Mouse (Mus musculus): ENCODE data around the gene Ccdc77. TPM values are rescaled to one million over a fixed set of nuclear protein-coding genes. Genes with fewer than 3 reads are reported as not detected.

The Ccdc77 gene
- total RNA-seq (2021), result 10 to 100 TPM; 10.5 to 12.2 TPM

DNA sequence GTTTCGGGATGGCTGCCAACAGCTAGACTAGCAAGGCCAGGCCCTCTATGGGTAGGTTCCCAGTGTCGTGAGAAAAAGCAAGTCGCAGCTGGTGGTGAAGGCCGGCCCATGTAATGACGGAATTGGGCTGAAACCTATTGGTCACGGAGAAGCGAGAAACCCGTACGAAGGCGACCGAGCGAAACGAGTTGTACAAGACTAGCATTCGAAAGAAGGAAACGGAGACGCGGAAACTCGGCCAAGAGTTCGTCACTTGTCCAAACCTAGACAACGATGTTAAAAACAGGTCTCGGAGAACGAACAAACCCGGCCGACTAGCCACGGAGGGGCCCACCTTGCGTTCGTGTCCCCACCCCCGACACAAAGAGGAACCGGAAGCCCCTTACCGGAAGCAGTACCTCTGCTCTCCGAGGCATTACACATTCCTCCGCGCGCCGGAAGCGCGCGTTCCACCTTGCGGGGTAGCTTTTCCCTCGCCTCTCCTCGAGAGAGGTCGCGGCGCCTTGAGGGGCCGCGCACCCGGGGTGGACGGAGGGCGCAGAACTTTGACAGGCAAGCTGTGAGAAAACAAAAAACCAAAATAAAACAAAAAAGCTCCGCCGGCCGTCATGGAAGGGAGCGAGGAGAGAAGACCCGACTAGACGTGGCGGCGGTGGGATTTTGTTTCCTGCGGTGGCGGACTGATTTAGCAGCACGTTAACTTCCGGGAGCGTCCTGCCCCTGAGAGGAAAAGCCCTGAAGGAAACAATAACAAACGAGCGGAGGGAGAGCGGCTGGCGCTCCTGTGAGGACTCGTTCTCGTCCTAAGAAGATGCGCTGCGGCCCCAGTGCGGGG lies at the start of gene Ccdc77, which contains the start of gene Kdm5a:
Ccdc77 (minus strand) TSS at position 687 of the 835 bp plus-strand sequence.
Kdm5a (plus strand) TSS at position 437 of the 835 bp plus-strand sequence.
- peak; percentile 91 for DNase-seq

DNA sequence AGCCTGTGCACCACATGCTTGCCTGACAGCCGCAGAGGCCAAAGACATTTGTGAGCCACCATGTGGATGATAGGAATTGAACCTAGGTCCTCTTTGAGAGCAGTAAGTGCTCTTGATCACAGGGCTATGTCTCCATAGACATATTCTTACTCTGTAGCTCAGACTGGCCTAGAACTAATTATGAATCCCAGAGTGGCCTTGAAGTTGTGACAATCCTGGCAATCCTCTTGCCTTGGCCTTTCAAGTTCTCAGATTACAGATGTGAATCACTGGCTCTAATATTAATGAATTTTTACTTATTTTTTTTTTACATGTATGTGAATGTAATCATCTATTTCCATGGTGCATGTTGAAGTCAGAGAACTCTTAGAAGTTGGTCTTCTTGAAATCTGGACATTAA lies 39.8 kb upstream of the Ccdc77 start:
- no peak for DNase-seq

DNA sequence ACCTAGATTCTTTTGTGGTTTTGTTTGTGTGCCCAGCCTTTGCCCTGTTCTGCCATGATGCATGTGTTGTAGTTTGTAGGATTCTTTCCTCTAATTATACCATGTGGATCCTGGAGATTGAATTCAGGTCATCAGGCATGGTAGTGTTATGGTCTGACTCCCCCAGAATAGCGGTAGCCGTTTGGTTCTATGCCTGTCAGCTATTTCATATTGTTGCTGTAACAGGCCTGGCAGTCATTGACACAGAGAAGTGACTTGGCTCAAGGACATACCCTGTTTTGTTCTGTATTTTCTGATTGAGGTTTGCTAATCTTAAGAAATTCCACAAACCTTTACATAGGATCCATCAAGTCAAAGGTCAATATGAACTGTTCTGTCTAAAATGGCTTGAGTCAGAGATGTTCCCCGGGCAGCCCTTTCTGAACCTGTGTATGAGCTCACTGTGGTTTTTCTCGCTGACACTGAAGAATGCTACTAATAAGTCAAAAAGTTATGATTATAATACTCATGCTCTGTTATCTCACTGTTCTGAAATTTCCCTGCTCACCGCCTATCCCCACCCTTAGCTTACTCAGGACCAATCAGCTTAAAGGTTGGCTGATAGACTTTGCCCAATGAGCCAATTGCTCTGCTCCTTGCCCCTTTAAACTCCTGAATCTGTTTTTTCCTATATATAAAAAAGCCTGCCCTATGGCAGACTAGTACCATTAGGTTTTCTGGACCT lies 31.6 kb upstream of the Ccdc77 start:
- DNase-seq, result no peak

DNA sequence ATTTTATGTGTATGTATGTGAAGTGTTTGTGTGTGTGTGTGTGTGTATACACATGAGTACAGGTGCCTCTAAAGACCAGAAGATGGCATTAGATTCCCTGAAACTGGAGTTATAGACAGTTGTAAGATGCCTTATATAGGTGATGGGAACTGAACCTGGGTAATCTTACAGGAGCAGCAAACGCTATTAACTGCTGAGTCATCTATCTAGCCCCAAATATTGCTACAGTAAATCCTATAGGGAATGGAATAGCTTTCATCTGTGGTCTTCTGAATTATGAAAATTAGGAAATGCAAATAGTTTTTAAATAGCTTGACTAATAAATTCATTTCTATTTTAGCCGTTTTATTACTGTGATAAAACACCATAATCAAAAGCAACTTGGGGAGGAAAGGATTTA lies 28.6 kb upstream of the Ccdc77 start:
- no peak for DNase-seq

DNA sequence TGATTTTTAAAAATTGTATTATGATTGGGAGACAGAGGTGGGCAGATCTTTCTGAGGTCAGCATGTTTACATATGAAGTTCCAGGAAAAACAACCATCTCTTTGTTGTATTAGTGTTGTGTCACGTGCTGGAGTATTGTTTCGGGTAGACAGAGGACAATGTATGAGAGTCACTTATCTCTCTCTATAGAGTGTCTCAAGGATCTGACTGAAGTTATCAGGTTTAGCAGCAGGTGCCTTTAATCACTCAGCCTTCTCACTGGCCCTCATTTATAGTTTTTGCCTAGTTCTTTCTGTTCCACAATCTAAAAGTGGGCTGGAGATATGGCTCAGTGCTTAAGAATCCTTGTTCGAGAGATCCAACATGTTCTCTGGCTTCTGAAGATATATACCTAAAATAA lies 25.9 kb upstream of the Ccdc77 start:
- DNase-seq, result no peak

DNA sequence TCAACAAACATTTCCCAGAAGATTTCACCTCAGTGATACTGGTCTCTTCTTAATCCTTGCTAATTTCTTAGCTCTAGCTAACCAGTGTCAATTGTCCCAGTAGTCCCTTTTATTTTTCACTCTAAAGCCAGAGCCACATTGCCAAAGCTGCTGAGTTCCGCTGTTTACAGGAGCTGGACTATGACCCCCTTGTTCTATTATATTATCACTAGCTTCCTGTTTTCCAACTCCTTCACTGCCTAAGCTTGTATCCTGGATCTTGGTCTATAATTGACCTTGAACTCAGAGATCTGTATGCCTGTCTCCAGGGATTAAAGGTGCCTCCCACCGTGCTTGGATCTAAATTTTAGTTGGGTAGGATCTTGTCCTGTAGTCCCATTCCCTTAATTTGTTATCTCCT lies 12.6 kb upstream of the Ccdc77 start:
- no peak for DNase-seq

DNA sequence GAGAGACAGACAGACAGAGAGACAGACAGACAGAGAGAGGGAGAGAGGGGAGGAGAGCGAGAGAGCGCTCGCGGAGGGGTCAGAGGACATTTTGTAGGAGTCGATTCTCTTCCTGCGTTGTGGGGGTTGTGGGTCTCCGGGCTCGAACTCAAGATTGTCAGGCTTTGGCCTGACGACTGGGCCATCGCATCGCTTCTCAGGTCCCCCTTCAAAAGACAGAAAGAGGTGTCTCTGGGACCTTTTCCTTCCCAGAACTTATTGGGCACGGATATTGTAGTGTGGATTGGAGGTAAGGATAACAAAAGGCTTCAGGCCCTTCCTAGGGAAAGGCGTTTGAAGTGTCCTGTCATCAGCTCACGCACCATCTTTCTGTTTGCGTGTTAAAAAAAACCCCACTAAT lies 877 bp upstream of the Ccdc77 start:
- DNase-seq, result peak; percentile 15

DNA sequence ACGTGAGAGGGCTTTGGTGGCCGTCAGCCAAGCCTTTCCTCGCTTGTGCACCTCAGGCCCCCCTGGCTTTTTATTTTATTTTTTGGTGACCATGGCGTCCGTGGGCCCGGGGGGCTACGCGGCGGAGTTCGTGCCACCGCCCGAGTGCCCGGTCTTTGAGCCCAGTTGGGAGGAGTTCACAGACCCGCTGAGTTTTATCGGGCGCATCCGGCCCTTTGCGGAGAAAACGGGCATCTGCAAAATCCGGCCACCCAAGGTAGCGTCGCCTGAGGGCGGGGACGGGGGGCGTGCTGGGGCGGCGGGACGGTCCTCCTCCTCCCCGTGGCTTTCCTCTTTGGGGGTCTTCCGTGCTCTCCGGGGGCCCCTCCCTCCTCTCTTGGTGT lies 340 bp upstream of the Ccdc77 start:
- DNase-seq, result no peak

DNA sequence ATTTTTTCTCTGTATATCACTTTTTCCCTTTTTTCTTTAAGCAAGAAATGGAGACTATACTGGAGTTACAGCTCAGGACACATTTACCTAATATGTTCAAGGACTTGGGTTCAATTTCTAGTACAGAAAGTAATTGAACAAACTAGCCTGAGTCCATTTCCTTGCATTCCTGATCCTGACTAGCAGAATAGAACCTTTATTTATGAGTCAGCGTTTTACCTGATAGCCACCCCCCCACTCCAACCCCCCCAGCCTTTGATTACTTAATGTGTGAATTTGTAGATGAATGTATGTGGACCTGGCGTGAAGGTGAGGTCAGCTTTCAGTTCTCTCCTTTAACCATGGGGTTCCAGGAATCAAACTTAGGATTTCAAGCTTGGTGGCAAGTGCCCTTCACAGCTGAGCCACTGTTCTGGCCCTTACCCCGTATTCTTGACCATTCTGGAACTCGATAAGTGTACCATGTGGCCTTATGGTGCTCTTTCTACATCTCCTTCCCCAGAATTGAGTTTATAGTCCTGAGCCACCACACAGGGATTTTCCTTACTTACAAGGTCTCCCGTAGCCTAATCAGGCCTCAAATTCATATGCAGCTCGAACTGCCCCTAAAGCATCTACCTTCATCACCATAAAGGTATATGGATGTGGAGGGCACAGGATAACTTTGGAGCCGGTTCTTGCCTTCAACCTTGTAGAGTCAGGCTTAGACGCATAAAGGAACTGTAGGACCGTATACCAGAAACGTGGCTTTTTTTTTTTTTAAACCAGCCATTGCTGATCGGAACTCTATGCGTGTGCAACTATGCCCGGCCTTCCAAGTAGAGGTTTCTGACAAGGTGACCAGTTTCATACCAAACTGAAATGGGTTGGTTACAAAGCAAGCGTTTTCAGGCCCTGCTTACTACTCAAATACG lies 1.1 kb downstream of the Ccdc77 start:
- DNase-seq, result no peak

DNA sequence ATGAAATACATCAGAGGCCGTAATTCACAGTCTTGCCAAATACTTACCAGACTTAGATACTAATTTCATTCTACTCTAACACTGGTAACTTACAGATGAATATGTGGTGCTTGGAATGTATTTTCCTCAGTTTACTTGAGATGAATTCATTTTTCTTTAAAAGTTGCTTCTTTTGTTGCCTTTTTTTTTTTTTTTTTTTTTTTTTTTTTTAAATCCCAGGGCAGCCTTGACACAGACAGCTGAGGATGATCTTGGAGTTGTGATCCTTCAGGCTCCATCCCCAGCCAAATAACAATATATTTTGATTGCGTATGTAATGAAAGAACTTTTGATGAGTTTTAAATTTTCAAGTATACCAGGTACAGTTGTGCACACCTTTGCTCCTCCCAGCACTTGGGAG lies 2.0 kb downstream of the Ccdc77 start:
- DNase-seq, result no peak

DNA sequence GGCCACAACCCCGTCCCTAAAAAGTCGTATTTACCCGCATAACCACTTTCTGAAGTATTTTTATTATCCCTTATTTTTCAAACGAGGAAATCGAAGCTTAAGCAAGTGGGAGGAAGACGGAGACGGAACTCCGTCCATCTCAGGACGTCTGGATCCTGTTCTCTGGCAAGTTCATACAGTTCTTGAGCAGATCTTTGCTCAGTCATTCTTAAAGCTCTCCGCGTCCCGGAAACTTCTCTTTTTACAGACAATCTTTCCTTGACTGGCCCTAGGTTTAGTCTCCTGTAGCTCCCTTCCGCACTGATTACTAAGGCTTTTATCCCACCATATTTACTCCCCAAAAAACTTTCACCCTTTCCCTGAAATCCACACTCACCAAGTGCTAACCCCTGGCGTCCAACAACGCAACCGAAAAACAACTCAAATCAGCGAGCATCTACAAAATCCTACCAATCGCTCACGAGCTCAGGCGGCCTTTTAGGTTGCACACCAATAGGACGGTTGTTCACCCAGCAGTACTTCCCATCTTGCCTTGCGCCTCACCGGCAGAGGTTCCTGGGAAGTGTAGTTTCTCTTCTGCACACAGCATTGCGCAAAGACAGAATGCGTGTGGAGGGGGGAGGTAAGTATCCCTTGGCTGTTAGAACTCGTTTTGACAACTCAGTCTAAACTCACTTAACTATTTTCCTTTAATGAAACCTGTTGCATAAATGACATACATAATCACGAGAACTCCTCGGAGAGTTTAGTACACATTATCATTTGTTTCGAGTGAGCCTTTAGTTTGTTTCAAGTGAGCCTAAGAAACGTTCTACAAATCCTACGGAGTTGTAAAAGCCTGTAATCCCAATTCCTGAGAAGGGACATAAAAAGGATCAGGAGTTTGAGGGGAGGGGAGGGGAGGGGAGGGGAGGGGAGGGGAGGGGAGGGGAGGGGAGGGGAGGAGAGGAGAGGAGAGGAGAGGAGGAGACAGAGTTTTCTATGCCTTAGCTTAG lies 6.9 kb downstream of the Ccdc77 start:
- DNase-seq, result peak; percentile 82

DNA sequence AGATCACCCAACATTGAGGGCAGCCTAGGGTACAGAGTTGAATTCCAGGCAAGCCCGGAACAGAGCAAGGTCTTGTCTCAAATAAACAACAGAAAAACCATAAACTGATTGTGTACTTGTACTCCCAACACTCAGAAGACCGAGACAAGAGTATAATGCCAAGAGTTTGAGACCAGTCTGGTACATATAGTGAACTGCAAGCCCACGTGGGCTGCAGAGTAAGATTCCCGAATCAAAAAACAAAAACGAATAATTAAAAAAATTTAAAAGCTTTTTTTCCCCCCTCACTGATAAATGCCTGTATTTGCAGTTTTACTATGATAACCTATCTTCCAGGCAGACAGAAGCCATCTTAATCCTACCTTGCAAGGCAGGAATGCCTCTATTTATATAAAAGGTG lies 7.7 kb downstream of the Ccdc77 start:
- DNase-seq, result no peak

DNA sequence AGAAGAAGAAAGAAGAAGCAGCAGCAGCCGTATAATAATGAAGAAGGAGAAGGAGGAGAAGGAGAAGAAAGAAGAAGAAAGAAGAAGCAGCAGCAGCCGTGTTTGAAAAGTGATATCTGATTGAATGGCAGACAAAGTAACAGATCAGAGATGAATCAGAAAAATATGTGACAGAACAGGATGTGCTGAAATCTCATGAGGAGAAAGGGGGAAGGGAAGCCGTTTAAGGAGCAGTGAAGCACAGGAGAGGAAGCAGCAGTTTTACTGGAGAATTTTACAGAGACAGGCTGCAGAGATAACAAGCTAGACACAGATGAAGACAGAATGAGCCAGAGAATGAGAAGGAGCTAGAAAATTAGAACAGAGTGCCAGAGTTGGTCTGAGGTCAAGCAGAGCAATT lies 15.2 kb downstream of the Ccdc77 start:
- no peak for DNase-seq

DNA sequence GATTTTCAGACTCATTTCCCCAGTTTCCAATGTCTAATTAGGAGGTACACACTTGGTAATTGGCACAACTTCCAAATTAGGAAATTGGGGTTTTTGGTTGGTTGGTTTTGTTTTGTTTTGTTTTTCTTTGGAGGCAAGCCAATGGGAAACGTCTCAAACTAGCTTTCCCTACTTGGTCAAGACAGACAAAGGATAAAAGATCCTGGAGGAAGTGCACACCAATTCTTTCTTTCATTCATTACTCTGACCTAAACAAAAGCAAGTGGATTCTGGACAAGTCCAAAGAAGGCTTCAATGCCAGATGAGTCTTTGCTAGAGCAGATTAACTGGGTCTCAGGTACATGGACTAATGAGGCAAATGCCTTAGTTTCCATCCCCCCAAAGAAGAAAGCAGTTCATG lies 20.2 kb downstream of the Ccdc77 start:
- no peak for DNase-seq

DNA sequence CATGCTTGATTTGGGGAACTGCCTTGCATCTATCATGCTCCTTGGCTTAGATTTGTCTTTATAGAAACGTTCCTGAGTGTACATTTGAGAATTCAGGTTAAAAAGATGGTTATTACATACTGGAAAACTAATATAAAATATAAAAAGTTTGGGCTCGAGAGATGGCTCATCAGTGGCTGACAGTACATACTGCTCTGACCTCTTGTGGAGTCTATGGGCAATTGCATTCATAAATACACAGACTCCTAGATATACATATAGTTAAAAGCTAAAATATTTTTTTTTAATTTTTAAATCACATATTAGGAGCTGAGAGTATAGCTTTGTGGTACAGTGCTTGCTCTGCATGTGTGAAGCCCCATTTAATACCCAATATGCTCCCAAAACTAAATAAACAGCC lies 31.8 kb downstream of the Ccdc77 start:
- DNase-seq, result no peak

DNA sequence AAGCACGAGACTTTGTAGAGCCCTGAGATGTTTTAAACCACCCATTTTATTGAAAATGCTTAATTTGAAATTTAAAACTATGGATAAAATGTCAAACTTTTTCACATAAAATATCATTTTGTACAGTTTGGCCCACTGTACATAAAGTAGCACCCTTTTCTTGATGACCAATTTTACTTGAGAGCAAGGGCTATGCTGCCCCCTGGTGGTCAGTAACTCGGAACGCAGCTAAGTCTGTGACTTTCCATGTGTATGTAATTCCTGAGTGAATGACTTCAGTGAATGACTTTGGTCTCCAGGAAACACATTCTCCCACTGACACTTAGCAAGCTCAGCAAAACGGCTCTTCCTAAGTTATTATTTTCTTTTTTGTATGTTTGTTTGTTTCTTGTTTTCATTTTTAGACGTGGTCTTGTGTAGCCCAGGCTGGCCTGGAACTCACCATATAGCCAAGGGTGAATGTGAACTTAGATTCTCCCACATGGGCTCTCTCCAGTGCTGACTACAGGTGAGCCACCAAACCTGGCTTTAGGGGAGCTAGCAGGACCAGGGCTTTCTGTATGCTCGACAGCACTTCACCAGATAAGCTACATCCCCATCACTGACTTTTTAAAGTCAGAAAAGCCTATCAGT lies 39.8 kb downstream of the Ccdc77 start:
- DNase-seq, result peak; percentile 73

DNA sequence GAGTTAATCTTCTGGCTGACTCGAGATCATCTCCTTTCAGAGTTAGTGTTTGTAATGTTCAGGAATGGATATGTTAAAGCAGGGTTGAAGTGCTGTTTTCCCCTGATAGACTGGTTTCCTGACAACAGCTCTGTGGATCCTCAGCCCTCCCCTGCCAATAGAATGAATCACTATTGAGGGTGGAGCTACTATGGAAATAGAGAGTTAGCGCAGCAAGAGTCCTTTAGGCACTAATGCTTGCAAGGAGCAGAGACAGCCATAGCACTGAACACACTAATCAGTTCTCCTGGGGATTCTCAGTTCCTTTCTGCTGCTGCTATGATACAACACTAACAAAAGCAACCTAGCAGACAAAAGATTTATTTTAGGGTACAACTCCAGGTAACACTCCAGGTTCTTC lies 43.8 kb downstream of the Ccdc77 start:
- no peak for DNase-seq

DNA sequence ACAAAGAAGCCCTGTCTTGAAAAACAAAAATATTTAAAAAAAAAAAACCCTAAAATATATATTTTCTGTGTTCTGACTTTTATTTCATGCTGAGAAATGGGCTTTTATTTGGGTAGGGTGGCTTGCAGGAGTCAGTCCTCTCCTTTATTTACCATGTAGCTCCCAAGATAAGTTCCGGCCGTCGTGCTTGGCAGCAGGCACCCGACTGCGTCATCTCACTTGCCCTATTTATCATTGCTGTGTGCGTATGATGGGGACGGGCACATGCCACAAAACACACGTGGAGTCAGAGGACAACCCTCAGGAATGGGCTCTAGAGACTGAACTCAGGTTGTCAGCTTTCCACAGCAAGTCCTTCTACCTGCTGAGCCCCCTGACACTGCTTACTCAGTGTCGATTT lies 45.0 kb downstream of the Ccdc77 start:
- peak; percentile 26 for DNase-seq

DNA sequence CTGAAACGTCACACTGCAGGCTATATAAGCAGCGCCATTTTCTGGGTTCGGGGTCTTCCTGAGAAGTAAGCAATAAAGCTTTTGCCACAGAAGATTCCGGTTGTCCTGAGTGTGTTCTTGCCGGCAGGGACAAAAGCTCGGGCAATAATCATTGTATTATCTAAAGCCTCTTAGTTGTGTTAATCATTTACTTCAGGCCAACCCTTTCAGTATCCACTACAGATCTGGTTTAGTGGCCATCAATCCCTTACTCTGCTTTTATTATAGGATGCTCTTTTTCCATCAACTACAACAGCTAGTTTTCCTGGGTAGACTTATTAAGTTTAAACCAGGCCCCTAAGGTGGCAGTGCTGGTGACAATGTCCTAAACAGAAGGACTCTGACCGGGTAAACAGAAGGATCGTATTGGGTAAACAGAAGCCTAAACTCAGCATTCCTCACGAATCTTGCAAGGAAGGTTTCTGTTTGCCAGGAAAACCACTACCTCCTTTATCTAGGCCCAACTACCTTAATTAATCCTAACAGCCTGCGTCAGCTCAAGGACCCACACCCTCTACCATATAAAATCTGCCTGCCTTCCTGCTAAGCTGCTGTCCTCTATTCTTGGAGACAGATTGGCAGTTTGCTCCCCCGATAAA lies 45.8 kb downstream of the Ccdc77 start:
- DNase-seq, result no peak

DNA sequence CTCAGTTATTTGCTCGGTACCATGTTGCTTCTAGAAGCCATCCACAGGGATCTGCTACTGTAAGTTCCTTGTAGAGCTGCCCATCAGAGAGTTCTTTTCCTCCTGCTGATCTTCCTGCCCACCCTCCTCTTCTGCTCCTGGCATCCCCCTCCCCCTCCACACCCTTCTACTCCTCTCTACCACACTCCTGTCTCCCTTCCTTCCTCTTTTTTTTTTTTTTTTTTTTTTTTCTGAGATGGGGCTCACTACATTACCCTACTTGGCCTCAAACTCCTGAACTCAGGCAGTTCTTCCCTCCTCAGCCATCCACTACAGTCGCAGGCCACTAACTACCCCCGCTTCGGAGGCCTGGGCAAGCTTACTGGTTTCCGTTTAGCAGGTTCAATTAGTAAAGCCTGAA lies 51.7 kb downstream of the Ccdc77 start:
- DNase-seq, result no peak

DNA sequence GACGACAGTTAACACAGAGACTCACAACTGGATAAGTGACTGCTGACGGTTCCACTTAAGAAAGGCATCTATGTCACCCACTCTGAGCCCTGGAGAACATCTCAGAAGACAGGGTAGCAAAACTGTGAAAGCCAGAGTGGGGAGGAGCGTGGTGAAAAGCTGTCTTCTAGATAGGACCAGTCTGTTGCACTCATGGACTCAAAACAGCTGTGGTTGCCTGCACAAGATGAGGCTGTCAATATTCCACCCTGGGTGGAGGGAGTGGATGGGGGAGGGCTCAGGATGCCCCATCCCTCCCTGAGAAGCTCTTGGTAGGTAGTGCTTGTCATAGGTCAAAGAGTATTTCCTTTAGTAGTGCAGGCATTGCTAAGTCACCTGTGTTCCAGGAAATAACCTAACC lies 54.4 kb downstream of the Ccdc77 start:
- no peak for DNase-seq
